Mouse (Mus musculus) urinary bladder, postnatal 36 days (tissue): Measurements from ENCODE around the gene Ehbp1.

Experiments used
- DNase-seq, 2 experiments: peaks; one replicate each; pipeline ENCODE4 v3.0.0; 2022; ENCODE audit warnings: low spot score in 2 of 2, mixed read lengths in 1 of 2

Ehbp1 gene

DNA sequence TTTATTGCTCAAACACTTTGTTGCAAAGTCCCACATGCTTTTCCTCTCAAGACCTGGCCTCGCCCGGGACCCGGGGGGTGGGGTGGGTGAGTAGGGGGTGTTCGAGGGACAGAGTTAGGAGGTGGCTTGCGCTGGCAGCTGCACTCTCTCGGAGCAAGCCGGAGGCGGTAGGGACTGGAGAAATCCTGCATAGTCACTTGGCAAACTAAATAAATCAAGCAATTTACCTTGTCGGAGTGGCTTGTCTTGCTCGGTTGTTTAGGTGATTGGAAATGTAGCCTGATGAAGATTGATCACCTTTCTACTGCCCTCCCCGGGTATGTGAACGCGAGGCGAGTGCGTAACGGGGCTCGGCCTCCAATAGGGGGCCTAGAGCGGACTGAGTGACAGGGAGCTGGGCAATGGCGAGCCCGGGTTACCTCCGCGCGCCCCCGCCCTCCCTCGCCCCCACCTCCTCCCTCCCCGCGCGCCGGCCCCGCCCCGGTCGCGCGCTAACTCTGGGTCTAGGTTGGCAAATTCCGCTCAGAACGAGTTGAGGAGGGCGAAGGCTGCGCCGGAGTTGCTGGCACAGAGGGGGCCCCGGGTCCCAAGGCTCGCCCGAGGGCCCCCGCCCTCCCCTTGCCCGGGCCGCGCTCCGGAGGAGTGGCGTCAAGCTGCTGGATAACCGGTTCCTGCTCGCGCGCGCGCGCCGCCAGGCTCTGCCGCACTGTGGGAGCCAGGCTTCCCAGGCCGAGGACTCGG is 340.6 kb downstream of the Ehbp1 start:
- DNase-seq = peak; percentile 36 to 44

DNA sequence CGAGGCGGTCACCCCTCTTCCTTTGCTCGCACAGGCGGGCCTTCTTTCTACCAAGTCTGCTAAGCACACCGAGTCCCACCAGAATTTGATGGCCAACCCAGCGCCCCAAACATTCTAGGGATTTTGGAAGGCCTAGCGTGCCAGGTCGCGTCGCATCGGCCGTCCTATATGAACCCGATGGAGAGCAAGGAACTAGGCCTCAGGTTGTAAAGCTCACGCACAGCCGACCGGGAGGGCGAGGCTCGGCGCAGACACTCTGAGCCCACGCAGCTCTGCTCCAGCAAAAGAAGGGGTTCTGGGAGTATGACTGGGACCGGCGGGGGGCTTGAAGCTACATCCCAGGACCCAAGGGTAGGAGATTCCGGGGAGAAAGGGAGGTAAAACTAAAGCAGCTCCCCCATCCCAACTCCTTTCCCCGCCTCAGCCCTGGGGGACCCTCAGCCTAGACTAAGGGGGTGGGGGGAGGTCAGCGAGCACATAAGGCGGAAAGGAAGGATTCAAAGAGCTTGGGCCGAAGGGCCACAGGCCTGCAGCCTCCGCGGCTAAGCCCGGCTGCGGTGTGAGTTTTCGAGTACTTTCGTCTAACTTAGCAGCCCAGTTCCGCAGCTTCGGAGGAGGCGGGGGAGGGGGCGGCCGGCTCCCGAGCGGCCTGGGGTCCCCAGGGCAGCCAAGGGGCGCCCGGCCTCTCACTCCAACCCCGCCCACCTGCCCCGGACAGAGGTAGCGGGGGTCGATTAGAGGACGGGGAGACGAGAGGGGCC is 341.6 kb downstream of the Ehbp1 start:
- DNase-seq = no peak

DNA sequence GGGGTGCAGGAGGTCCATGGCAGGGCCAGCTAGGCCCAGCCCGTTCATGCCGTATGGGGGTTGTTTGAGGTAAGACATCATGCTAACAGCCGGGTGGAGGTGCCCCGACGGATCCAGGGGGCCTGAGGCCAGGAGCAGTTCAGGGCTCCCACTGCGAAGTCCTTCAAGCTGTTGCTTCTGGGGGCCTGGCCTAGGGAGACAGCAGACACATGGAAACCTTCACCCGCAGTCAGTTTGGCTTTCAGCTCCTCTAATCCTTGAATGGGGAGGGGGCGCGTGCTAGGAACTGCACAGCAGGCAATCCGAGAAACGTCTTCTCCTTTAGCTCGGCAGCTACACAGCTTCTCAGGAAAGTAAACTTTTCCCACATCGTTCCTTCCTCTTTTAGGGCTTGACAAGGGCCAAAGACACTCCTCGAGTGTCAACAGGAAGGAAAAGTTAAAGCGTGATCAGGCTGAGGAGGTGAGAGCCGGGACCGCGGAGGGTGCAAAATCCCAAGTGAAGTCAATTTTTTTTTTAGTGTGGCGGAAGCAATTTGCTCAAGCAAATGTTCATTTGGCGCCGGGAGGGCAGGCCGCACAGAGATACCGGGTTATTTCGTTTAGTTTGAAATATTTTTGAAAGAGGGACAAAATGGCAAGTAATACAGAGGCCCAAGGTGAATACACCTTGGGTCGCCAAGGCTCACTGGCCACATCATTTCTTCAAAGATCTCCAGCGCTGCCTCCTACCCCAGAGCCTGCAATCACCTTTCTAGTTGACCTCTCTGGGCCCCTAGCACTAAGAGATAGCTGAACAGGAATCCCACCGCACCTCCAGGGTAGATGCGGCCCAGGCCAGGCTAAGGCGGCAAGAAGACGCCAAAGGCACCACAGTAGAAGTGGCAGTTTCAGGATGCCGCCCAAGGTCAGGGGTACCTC is 342.4 kb downstream of the Ehbp1 start:
- DNase-seq = no peak

DNA sequence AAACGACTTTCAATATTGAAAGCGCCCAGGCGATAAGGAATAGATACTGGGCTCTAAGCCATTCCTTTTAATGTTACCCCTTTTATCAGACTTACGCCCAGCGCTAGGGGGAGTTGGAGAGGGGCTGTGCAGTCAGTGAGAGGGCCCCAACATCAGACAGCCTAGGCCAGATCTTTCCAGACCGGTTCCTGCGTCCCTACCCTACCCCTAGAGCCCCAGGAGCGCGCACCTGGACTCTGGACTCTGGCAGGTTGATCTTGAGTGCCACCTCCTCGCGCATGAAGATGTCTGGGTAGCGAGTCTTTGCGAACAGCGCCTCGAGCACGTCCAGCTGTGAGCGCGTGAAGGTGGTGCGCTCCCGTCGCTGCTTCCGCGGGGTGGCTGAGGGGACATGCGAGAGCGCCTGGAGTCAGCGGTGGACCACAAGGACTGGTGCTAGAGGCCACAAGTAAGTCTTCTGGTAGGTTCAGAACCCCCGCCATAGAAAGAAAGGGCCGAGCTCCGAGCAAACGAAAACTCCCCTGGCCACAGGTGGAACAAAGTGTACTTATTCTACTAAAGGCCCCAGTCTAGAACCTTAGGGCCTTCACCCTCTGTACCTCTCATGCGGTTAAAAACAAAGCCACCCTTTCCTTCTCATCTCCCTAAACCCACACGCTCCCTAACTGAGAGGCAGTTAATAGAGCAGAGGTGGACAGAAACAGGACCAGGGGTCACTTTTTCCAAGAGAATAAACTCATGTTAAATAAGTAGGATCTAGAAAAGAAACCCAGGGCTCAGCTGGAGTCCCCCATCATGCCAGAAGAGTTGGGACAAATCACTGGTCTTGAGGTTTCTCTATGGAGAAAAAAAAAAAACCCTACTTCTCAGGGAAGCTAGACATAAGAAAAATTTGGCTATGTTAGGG is 343.7 kb downstream of the Ehbp1 start:
- DNase-seq = no peak

DNA sequence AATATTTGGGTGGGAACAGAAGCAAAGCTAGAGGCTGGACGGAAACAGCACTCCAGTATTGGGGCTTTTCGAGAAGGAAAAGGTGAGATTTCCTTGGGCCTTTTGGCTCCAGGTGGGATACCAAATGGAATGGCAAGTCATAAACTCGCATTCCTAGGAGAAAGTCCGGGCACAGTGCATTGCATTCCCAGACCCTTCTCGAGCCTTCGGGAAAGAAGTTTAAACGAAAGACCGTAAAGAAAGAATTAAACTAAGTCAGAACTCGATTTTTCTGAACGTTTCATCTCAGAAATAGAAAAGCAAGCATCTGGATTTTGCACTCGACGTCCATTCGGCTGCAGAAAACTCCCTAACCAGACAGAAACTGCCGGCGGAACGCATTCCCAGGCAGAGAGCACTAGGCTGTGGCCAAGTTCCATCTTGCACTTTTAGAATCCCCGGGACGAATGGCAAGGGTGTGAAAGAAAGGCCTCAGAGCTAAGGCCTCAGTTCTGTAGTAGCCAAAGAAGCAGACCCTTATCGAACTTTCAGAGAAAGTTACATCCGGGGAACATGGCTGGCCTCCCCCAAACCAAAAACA is 344.4 kb downstream of the Ehbp1 start:
- DNase-seq = peak in 1 of 2 experiments; percentile 1

DNA sequence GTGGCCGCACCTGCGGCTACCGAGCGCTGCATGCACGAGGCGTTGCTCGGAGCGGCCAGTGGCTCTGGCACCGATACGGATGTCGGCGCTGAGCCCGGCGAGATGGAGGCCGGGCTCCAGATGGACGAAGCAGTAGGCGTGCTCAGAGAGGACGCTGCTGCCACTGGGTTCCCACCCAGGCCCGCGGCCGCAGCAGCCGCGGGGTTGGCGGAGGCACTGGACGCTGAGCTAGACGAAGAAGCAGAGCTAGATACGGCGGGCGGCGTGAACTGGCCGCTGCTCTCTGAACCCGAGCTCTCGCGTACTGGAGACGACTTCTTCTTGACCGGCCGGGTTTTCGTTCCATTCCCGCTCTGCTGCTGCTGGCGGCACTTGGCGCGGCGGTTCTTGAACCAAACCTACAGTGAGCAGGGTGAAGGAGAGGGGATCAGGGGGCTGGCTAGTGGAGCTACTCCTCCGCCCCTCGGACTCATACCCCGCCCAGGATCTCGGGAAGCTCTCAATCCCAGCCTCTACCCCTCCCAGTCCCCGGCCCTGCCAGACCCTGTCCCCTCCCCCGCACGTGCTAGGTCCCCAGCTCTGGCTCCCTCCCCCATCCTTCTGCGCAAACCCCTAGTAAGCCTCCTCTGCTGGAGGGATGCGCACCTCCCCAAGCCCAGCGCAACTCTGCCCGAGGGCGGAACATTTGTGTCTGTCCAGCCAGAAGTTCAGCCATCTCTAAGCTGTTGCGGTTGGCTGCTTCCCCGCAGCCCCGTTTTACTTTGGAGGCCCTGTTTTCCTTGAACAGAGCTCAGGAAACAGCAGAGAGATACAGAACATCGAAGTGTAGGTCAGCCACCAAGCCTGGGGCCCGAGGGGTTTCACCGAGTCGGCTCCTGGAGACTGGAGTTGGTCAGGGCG is 345.2 kb downstream of the Ehbp1 start:
- peak in 1 of 2 experiments; percentile 3 for DNase-seq

DNA sequence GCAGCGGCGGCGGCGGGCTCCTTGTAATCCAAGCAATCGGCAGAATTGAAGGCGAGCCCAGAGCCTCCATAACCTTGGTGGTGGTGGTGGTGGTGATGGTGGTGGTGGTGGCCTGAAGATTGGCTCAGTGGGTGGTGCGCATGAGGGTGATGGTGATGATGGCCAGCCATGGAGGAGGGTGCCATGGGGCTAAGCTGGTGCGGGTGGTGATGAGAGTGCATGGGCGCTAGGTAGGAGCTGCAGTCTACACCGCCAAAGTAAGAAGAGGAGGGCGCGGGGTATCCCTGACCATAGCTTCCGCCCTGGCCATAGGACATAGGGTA is 345.8 kb downstream of the Ehbp1 start:
- no peak for DNase-seq

DNA sequence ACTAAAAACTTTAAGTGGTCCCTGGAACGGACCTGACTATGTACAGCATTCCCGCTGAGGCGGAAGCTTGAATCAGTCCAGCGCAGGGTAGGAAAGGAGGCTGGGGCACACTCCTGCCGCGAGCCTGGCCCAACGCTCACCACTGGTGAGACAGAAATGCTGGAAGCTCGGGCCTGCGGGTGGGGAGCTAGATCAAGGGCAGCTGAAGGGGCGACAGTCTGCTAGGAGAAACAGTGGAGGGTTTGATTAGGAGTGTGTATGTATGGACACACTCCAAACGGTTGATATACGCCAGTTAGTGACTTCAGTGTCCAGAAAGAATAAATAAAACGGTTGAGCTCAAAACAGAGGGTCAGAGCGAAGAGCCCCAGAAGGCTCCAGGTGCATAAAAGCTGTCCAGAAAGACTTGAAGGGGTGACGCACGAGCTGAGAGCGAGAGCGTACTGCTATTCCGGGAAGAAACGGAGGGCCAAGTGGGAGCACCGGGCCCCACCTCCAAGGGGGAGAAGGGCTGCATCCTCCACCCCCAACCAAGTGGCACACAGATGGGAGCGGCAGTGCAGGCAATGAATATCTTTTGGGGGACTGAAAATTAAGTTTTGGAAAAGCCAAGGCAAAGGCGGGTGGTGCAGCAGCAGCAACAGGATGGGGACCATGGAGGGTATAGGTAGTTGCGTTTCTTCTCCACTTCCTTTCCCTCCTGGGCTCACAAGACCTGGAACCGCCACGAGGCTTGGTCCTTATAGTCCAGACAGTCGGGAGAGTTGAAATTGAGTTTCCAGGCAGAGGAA is 346.4 kb downstream of the Ehbp1 start:
- DNase-seq = no peak

DNA sequence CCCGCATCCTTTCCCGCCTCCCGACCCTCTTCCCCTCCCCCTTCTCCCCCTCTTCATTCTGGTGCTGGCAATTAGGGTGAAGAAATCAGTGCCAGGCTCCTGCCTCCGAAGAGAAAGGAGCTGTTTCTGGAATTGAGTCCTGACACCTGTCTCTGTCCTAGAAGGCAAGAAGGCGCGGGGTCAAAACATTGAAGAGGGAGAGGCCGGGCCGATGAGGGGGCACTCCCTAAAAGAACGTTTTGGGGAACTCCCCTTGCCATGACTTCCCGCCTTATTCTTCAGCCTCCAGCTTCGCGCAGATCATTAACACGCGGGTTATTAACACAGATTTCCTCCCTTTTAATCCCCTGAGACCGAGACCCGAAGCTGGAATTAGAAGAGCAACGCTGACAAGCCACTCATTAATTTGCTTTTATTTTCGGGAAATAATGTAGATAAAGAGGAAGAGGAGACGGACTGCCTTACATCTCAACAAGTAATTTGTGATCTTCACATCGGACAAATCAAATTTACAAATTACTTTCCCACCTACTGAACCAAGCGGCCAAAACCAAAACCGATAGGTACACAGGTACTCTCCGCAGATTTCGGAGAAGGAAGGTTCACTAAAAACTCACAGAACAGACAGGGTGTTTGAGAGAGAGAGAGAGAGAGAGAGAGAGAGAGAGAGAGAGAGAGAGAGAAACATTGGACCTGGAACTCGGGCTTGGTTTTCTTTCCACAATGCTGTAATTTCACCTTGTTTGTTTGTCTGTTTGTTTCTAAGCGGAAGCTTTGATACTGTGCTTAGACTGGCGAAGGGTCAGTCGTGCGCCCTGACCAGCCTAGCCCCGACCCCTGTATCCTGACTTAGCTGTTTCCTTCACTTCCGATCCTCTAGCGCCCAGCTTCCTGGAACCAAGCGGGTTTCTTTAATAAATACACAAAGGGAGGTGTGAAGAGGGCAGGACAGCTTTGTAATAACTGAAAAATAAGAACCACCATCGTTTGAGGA is 347.4 kb downstream of the Ehbp1 start:
- DNase-seq = peak in 1 of 2 experiments; percentile 1

DNA sequence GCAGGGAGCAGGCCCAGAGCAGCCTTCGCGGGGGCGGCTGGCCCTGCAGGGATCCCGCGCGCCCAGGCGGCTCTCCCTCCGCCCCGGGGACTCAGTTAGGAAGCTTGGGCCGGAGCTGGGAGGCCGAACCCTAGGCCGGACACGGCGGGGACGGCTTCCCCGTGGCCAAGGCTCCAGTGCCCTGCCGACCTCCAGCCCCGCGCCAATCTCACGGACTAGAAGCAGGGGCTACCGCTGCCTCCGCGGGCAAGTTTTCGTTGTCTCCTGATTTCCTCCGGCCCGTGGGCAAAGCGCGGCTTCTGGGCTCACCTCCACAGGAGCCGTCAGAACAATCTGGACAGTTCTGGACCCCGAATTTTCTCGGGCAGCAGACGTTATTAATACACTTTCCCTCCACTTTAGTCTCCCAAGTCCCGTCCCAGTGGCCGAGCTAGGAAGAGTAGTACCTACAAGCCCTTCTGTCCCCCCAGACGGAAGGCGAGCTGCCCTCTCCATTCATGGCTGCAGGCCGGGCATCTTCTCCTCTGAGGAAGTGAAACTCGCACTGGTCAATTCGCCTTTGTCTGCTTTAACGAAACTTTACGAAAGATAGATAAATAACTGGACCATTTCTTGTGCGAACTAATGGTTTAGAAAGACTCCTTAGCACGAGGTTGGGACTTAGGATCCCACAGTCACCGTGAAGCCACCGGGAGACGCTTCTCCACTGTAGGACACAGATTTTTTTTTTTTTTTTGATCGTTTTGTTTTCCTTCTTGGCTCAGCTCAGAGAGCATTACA is 348.3 kb downstream of the Ehbp1 start:
- DNase-seq = peak; percentile 11 to 42

DNA sequence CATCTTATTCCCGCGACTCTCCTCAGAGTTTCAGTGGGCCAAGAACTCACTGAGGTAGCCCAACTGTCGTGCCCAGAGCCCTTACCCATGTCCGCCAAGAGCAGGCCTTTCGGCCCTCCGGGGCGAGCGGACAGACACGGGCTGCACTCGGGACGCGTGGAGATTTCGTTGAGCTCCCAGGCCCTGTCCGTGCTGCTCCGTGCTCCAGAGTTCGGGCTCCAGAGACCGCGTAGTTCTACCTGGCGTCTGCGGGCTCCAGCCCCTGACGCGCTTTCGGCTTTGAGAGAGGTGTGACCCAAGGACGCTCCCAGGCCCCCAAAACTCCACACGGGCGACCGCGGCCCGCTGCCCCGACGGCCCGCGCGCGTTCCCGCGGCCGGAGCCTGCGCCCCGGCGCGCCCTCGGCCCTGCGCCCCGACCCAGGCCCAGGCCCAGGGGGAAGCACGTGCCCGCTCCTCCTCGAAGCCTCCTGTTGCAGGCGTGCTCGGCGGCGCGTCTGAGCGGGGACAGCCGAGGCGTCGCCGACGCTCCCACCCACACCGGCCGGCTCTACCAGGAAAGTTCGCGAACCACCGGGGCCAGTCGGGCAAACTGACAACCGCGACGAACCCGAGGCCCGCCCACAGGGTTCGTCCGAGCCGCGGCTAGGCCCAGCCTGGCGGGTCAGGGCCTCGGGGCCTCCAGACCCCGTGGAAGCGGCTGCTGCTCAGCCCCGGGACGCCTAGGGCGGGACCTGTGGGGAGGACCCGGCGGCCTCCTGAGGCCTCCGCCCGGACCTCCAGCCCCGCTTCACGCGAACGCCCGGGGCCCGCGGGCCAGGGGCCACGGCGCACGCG is 349.1 kb downstream of the Ehbp1 start:
- DNase-seq = peak in 1 of 2 experiments; percentile 3

DNA sequence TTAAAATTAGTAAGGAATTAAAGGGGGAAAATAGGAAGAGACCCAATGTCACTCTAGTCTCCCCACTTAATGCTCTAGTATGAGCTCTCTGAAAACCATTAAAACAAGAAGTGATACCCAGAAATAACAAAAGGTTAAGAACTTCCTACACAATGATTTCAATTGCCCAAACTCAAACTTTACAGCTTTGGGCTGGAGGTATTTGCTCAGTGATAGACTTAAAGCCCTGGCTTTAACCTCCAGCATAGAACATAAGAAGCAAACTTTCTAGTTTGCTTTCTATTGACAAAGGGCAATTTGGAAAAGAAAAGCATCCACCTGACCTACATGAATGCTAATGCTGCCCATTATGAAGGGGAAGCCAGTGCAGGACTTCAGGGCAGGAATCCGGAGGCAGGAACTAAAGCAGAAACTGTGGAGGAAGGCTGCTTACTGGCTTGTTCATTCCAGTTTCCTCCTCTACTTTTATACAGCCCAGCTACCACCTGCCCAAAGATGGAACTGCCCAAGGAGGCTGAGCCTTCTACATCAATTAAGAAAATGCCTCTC is 353.6 kb downstream of the Ehbp1 start:
- no peak for DNase-seq

DNA sequence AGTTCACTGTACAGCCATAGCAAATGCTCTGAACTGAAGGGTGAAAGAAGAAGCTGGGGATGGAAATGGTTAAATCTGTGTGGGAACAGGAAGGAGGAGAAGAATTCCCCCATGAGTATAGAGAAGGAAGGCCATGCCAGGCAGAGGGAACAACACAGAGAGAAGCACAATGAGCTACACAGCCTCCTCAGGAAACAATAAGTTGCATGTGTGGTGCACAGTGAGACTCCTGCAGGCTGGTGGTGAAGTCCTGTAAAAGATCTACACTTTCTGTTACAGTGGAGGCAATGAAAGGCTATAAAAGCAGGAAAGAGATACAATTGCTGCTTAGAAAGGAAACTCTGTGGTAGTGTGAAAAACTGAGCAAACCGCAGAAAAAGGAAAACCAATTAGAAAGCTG is 357.0 kb downstream of the Ehbp1 start:
- no peak for DNase-seq

DNA sequence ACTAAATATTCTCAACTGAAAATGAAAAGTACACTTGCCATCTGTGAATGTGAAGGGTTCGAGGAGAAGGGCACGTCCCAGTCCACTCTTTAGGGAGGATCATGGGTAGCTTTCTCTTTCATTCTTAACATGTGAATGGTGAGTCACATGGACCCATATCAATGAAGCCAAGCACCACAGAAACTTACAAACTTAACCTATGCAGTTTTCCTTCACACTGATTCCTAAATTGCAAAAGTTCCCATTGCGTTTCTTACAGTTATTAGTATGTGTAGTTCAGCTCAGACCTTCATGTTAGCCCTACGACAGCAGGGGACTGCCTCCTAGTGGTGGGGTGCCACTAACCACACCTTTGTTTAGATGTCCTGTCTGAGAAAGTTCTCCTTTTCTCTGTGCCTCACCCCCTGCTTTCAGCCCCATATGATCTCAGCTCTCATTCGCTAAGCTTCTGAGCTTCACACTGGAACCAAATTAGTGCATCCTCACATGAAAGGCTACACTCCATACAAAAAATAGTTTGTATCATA is 368.0 kb downstream of the Ehbp1 start:
- DNase-seq = no peak

DNA sequence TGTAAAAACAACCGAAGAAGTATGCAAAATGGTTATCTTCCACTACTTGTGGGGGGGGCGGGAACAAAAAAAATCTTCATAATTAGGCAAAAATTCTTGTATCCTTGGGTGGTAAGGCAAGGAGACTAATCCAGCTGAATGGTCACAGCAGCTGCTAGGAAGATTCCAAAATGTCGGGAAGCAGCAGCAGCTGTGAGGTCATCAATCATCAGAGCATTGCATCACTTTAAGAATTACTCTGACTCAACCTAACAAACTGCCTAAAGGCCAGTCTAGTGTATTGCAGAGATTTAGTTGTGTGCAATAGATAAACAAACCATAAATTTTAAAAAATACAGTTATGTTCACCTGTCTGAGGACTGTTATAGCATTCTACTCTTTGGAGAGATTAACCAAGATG is 368.5 kb downstream of the Ehbp1 start:
- no peak for DNase-seq

DNA sequence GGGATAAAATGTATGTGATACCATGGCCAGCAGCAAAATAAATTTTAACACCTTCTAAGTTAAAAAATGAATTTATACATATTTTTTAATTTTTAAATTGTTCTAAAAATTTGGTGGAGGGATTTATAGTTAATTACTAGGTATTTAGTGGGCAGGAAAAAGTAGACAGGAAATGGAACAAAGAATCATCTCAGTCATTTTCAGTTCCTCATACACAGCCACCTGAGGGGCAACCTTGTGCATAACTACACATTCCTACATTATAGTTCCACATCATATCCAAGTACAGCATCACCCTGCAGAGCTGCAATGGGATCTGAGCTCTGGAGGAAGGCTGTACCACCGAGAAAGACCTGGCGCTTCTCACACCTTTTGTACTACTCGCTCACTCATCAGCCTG is 373.2 kb downstream of the Ehbp1 start:
- no peak for DNase-seq
